Mouse (Mus musculus): ENCODE measurements at regions not wholly inside any gene's neighbourhood (a gene's known extent, or its start where the extent isn't known, plus 50 kb on each side); places are given as distances from the start of the nearest gene placed in this dataset.
A peak's percentile ranks its signal among the peaks of the same experiment; 100 is the strongest.

GRCm38 (mm10) chr11:45424066-45424465 lies 427.8 kb upstream of the Clint1 start:
- peak; percentile 86 for DNase-seq (ENCODE audit: low read depth, low spot score)

DNA sequence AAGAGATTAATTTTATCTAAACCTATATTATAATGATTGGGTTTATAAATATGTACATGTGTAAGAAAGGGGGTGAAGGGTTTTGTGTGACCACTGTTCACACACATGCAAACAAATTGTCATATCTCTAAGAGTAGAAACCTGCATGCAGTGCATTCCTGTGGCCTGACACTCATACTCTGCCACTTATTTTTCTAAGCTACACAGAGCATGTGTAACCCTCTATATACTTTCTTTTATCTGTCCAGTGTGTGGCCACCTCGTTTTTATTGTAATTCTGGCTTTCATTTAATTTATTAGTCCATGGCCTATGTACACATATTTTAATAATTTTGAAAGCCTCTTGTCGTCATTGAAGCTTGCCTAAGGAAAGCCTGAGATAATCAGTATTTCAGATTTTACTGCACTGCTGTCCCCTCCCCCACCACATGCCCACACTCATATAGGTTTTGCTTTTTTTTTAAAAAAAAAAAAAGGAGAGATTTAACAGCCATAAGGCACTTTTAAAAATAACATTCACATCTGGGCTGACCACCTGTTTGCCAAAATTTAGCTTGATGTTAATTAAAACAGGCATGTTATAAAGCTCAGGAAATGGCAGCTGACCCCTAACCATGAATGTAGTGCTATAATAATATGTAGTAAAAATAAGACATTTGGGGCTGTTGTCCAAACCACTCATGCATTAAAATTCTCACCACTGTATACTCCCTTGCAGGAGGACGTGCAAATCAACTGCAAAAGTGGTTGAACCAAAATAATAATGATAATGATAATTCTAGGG lies 410.7 kb upstream of the Clint1 start:
- DNase-seq (ENCODE audit: low read depth, low spot score) = no peak

GRCm38 (mm10) chr11:45446512-45446911 lies 405.3 kb upstream of the Clint1 start:
- DNase-seq (ENCODE audit: low read depth, low spot score) = no peak

GRCm38 (mm10) chr11:45454234-45454633 lies 397.6 kb upstream of the Clint1 start:
- no peak for DNase-seq (ENCODE audit: low read depth, low spot score)

DNA sequence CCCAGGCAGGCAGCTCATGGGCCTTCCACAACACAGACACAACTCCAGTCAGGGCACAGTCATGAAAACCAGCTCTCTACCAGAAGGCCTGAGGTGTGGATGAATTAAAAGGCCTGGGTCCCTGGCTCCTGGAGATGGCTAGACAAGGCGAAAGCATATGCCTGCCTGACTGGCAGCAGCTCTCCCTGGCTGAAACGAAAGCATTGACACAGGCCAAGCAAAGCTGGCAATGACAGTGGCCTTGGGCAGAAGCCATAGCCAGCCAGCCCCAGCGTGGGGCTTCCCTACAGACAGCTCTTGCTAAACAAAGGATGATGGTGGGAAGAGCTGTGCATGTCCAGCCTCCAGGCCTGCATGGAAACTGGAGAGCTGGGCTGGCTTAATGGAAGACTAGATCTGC lies 396.9 kb upstream of the Clint1 start:
- no peak for DNase-seq (ENCODE audit: low read depth, low spot score)

DNA sequence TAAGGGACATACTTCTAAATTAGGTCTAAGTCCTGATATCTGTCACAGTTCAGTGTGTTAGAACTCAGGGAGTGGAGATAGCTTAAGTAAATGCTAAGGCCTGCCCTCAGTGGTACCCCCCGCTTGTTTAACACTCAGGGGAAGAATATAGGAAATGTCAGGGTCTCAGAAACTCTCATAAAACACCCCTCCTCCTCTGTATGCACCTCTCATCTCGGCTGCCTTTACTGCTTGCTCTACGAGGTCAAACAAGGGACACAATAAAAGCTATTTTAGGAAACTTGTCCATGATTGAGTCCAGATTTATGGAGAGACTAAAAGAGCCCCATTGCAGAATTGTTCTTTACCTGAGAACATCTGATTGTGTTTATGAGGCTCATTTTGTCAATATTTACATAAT lies 395.1 kb upstream of the Clint1 start:
- no peak for DNase-seq (ENCODE audit: low read depth, low spot score)

- no peak for DNase-seq (ENCODE audit: low read depth, low spot score)
These were observed 394.3 kb upstream of the Clint1 start for GRCm38 (mm10) chr11:45457597-45457996.

- DNase-seq (ENCODE audit: low read depth, low spot score) = no peak
These were observed 391.7 kb upstream of the Clint1 start for GRCm38 (mm10) chr11:45460000-45460792.

GRCm38 (mm10) chr11:45464501-45464900 lies 387.4 kb upstream of the Clint1 start:
- DNase-seq (ENCODE audit: low read depth, low spot score) = no peak

- no peak for DNase-seq (ENCODE audit: low read depth, low spot score)
These were observed 385.5 kb upstream of the Clint1 start for GRCm38 (mm10) chr11:45466350-45466749.

- no peak for DNase-seq (ENCODE audit: low read depth, low spot score)
These were observed 379.7 kb upstream of the Clint1 start for GRCm38 (mm10) chr11:45472171-45472570.

- no peak for DNase-seq (ENCODE audit: low read depth, low spot score)
These were observed 374.9 kb upstream of the Clint1 start for GRCm38 (mm10) chr11:45476917-45477316.

DNA sequence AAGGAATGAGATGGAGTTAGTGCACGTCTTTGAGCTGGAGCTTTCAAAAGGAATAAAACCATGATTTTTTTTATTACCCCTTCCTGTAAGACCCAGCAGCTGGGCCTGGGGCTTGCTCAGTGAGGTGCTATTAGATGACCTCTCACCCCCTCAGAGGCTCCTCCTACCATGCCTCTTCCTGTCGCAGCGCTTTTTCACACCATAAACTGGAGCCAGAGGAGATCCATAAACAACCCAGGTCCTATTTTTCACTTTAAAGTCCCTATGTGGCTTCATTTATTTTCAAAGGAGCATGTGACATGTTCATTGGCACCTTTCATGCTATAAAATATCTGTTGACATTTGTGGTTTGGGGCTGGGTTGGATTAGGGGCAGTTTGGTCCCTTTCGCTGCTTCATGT lies 365.9 kb upstream of the Clint1 start:
- no peak for DNase-seq (ENCODE audit: low read depth, low spot score)

DNA sequence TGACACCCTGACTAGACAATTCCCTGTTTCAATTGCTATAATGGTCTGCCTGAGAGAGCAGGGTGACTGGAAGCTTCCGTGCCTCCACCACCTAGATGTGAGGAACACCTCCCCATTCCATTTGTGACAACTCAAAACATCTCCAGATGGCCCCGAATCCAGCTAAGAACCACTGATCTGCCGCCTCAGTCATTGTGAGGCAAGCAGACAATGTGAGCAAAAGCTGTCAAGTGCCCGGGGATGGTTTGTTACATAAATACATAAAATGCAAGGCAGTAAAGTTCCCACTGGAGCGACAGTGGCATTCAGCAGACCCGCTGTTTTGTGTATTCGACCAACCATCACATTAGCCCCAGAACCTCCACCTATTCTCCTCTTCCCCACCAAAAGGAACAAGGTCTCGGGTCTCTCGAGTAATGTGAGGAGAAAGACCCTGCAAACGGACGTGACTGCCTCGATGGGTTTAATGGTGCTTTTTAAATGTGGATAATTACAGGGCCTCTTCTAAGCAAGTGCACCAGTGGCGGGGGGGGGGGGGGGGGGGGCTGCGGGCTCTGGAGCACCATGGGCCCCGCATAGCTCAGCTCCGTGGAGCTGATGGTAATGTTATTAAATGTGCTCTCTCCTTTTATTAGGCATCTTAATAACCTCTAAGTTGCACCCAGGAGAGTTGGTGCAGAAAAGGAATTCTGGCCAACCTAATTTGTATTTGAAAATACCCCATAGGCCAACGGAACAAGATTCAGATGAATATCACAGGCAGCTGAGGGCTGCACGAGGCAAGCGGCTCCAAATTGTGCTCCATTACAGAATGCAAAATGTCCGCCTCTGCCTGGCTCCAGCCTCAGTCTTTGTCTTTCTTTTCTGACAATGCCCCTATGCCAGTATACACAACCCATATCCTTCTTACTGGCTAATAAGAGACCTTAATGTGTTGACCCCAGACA lies 360.6 kb upstream of the Clint1 start:
- no peak for DNase-seq (ENCODE audit: low read depth, low spot score)

DNA sequence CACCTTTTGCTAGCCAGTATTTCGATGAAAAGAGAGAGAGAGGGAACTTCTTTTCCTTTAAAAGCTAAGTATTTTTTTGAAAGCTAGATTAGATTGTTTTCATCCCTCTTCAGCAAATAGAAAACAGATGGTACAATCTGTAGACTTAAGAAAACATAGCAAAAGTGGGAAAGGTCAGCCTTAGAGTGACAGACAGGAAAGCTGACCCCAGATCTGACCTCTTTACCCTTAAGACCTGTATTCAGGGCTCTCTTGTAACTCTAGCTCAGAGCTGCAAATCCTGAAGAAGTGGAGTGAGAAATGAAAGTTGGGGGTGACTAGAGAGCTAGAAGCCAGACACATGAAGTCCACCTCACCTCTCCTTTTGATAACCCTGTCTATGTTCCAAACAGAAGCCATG lies 356.6 kb upstream of the Clint1 start:
- DNase-seq (ENCODE audit: low read depth, low spot score) = no peak

DNA sequence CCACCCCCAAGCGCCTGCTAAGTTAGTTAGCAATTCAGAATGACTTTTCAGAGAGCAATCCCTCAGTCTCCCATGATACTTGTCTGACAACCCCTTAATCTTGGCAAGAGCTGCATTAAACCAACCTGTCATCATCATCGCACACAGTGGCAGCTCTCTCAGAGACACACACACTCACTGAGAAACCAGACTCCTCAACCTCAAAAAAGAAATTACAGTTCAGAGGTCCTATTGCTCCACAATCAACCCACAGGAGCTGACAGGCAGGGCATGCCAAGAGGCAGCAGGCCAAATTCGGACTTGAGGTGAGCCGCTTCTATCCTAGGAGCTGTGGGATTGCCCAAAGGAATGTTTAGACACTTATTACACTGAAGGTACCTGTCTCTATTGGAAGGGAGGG lies 343.3 kb upstream of the Clint1 start:
- no peak for DNase-seq (ENCODE audit: low read depth, low spot score)

DNA sequence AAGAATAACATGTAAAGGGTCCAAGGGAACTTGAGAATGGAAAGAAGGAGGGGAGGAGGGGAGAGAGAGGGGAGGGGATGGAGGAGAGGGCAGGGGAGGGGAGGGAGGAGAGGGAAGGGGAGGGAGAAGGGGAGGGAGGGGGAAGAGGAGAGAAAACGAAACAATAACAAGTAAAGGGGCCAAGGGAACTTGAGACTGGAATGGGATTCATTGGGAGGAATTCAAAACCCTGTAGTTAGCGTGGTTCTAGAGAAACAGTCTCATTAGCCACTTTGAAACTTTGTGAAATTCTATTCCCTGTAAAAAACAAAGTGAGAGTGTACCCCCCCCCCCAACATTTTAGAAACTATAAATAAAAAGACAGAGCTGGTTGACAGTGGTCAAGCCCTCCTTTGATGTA lies 342.6 kb upstream of the Clint1 start:
- no peak for DNase-seq (ENCODE audit: low read depth, low spot score)

DNA sequence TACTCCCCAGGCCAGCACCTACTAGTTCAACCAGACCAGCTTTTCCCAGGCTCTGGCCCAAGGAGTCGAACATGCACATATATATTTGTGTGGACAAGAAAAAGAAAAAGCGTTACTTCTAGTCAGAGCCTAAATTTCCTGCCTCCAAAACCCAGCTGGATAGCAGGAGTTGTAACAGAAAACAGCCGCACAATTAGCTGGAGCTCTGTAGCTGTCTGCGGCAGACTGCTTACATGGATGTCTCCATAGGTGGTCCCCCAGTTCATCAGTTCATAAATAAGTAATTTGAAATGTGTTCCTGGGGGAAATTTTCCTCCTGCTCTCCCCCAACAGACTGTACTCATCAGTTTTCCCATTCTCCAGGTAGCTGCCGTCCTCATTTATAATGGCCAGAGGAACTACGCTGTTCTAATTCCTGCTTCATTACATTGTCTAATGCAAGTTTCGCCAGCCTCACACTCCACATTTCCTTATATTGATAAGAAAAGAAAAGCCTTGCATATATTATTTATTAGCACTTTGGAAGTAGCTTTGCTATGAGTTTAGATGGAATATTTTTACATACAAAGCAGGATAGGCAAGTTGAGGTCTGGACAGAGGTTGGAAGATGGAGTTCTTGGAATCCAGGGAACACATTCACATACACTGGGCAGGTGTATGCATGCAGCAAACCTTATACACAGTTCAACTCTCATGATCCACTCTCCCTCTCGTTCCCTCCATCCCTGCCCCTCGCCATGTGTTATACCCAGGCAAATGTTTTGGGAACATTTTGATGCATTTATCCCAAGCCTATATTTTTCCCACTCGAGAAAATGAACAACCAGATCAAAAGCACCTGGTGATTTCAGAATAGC lies 337.2 kb upstream of the Clint1 start:
- no peak for DNase-seq (ENCODE audit: low read depth, low spot score)

- no peak for DNase-seq (ENCODE audit: low read depth, low spot score)
These were observed 327.1 kb upstream of the Clint1 start for GRCm38 (mm10) chr11:45524720-45525119.

- no peak for DNase-seq (ENCODE audit: low read depth, low spot score)
These were observed 320.7 kb upstream of the Clint1 start for GRCm38 (mm10) chr11:45531044-45531626.

Data from R1 (cell line).